In the genomic region with DNA sequence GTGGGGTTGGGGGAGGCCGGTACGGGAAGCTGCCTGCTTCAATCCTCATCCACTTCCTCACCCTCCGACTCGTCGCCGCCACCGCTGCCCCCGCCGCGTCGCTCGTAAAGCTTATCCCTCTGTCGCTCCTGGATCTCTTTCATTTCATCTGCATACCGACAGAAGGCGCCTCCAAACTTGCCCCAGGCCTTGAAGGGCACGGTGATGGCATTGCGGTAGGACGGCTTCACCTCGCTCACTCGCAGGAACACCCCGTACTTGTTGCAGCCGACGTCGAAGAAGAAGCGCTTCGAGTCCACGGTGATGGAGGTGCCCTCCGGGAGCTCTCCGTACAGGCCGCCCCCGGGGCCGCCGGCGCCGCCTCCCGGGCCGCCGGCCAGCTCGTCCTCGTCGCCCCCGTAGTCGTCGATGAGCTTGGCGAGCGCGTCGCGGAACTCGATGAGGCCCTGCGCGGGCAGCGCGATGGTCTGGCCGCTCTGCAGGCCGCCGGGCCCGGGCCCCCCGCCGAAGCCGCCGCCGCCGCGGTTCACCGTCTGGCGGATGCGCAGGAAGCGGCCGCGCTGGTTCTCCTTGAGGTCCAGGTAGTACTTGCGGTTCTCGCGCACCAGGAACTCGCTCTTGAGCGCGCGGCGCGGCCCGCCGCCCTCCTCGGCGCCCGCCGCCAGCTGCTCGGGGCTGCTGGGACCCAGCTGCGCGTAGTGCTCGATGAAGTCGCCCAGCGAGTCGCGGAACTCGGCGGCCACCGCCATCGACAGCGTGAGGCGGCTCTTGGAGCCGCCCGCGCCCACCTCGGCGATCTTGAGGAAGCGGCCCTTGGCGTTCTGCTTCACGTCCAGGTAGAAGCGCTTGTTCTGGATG, we compare ENCODE assay signal across 8 mouse cellular contexts. TPM values are rescaled to one million over a fixed set of nuclear protein-coding genes. Genes with fewer than 3 reads are reported as not detected.
DNase-seq lines count a peak whose midpoint lies in the region; ATAC-seq and TF ChIP-seq lines count a peak whose summit lies in the region.

No protein-coding gene starts in this region.

- H3K27me3 ChIP-seq in CH12.LX (replicated peaks): no peaks in the 10 kb centered on the region
- H3K27me3 ChIP-seq in forebrain, embryonic 13.5 days: no peaks in the 10 kb centered on the region
- H3K27me3 ChIP-seq in heart, embryonic 16.5 days (ENCODE audit: control insufficient read depth, insufficient read depth, low read length): no peaks in the 10 kb centered on the region
- H3K27me3 ChIP-seq in neural tube, embryonic 13.5 days: no peaks in the 10 kb centered on the region

- H3K79me2 ChIP-seq in CH12.LX (replicated peaks; ENCODE audit: control insufficient read depth, extremely low read depth, insufficient read depth, poor library complexity, severe bottlenecking): peaks cover 53% of the 10 kb centered on the region

- H3K27ac ChIP-seq in CH12.LX (ENCODE audit: insufficient read depth, low read depth): peak overlapping the region; percentile 81
- H3K27ac ChIP-seq in brown adipose tissue, adult 24 weeks (replicated peaks; ENCODE audit: low read depth, low read length): peak overlapping the region; percentile 89
- H3K27ac ChIP-seq in forebrain, embryonic 13.5 days: peak overlapping the region; percentile 97
- H3K27ac ChIP-seq in heart, embryonic 16.5 days (ENCODE audit: low read length): peak overlapping the region; percentile 98
- peak overlapping the region; percentile 96 for H3K27ac ChIP-seq in neural tube, embryonic 13.5 days (replicated peaks)

- DNase-seq in CH12.LX (ENCODE audit: extremely low read depth): peak; percentile 54
- DNase-seq in kidney, postnatal 14 days: peak; percentile 66
- peak; percentile 53 to 61 for DNase-seq in lung, adult 18-20 months
- peak; percentile 21 for DNase-seq in telencephalon, adult 2 months (ENCODE audit: low read depth, low spot score)

- no peak for TF ChIP-seq EP300 in CH12.LX (IDR thresholded peaks at IDR 0.05; ENCODE audit: low read length)

- under 1% methylated on average over 98 of the region's 109 CpGs for WGBS in forebrain, embryonic 13.5 days
- under 1% methylated on average over 109 of the region's 109 CpGs for WGBS in heart, embryonic 16.5 days
- WGBS in neural tube, embryonic 13.5 days: under 1% methylated on average over 109 of the region's 109 CpGs

- dilution Hi-C loops in CH12.LX (cut with MboI; ENCODE audit: extremely low pct_ligation_motif_present, extremely low pct_unique_long_range_greater_than_20kb, low sequenced_read_pairs): no loop called here

- TF ChIP-seq RAD21 in CH12.LX (IDR thresholded peaks at IDR 0.05; ENCODE audit: low read depth, low read length): no peak

- no peak for TF ChIP-seq POLR2A in CH12.LX (IDR thresholded peaks at IDR 0.05; ENCODE audit: low read depth, low read length)

- H3K9ac ChIP-seq in CH12.LX (ENCODE audit: insufficient read depth, low read depth): peak overlapping the region; percentile 97
- H3K9ac ChIP-seq in forebrain, embryonic 13.5 days: peak overlapping the region; percentile 97
- H3K9ac ChIP-seq in heart, embryonic 16.5 days (ENCODE audit: low read length): peak overlapping the region; percentile 98
- H3K9ac ChIP-seq in neural tube, embryonic 13.5 days: peak overlapping the region; percentile 98

- H3K4me3 ChIP-seq in CH12.LX (replicated peaks in 1 of 3; ENCODE audit: low read depth in 2 of 3, low read length in 2 of 3, poor library complexity in 1 of 3): peak overlapping the region; percentile 66 to 97 (median 76)
- peak overlapping the region; percentile 98 for H3K4me3 ChIP-seq in brown adipose tissue, adult 24 weeks (ENCODE audit: insufficient read depth, low read depth, low read length)
- H3K4me3 ChIP-seq in forebrain, embryonic 13.5 days: peak overlapping the region; percentile 99
- peak overlapping the region; percentile 97 for H3K4me3 ChIP-seq in heart, embryonic 16.5 days (ENCODE audit: low read length)
- H3K4me3 ChIP-seq in neural tube, embryonic 13.5 days: peak overlapping the region; percentile 99

- peaks cover 3 to 23% of the 10 kb centered on the region in 2 experiments; a peak in 3 of 4 replicates for H3K4me1 ChIP-seq in CH12.LX (ENCODE audit: control insufficient read depth in 1 of 2, insufficient read depth in 2 of 2)
- peaks cover 12% of the 10 kb centered on the region; the same call in 1 of the 2 replicates for H3K4me1 ChIP-seq in brown adipose tissue, adult 24 weeks (ENCODE audit: control insufficient read depth, insufficient read depth, insufficient read length, low read length)
- peaks cover 43% of the 10 kb centered on the region for H3K4me1 ChIP-seq in forebrain, embryonic 13.5 days
- H3K4me1 ChIP-seq in heart, embryonic 16.5 days (ENCODE audit: control insufficient read depth, insufficient read depth, low read length): peaks cover 27% of the 10 kb centered on the region
- peaks cover 43% of the 10 kb centered on the region for H3K4me1 ChIP-seq in neural tube, embryonic 13.5 days (replicated peaks)

- no peak for TF ChIP-seq CTCF in CH12.LX (conservative IDR thresholded peaks at IDR 0.05 in 1 of 2, IDR thresholded peaks at IDR 0.05 in 1 of 2; ENCODE audit: low read depth in 2 of 2, low read length in 2 of 2)

- in situ Hi-C loops in CH12.LX (cut with MboI; ENCODE audit: low pct_ligation_motif_present, low pct_unique_long_range_greater_than_20kb, low sequenced_read_pairs): loop anchor here (25.0 kb wide), 1 partner anchor 287 kb away; no protein-coding TSS in a partner anchor

- ATAC-seq in forebrain, embryonic 13.5 days: peak; percentile 17; the same call in 1 of the 2 replicates
- peak; percentile 37 for ATAC-seq in heart, embryonic 16.5 days (replicated peaks; ENCODE audit: extremely low read depth, insufficient read depth, low FRiP score)
- ATAC-seq in neural tube, embryonic 13.5 days (ENCODE audit: low read depth): peak; percentile 21

- H3K36me3 ChIP-seq in CH12.LX (replicated peaks in 1 of 2; ENCODE audit: control insufficient read depth in 1 of 2, insufficient read depth in 1 of 2, low read length in 1 of 2): peaks cover 8 to 34% of the 10 kb centered on the region in 2 experiments
- H3K36me3 ChIP-seq in forebrain, embryonic 13.5 days (ENCODE audit: poor library complexity, severe bottlenecking): peaks cover 6% of the 10 kb centered on the region; the same call in 1 of the 2 replicates
- H3K36me3 ChIP-seq in heart, embryonic 16.5 days (ENCODE audit: control insufficient read depth, insufficient read depth): no peaks in the 10 kb centered on the region
- H3K36me3 ChIP-seq in neural tube, embryonic 13.5 days: no peaks in the 10 kb centered on the region

- peak overlapping the region; percentile 100 for H3K4me2 ChIP-seq in CH12.LX (ENCODE audit: insufficient read depth, low read depth, poor library complexity, severe bottlenecking)
- peak overlapping the region; percentile 93 for H3K4me2 ChIP-seq in forebrain, embryonic 13.5 days
- peak overlapping the region; percentile 75 for H3K4me2 ChIP-seq in heart, embryonic 16.5 days (ENCODE audit: low read depth, low read length)
- peak overlapping the region; percentile 97 for H3K4me2 ChIP-seq in neural tube, embryonic 13.5 days

- H3K9me3 ChIP-seq in CH12.LX (replicated peaks; ENCODE audit: low read length): no peaks in the 10 kb centered on the region
- H3K9me3 ChIP-seq in forebrain, embryonic 13.5 days (replicated peaks): no peaks in the 10 kb centered on the region
- no peaks in the 10 kb centered on the region for H3K9me3 ChIP-seq in heart, embryonic 16.5 days (replicated peaks; ENCODE audit: control insufficient read depth, low read length)
- no peaks in the 10 kb centered on the region for H3K9me3 ChIP-seq in neural tube, embryonic 13.5 days

TF ChIP-seq in CH12.LX, 34 proteins besides CTCF, POLR2A, EP300 and RAD21 (continues in another document):
- TF ChIP-seq JUN (IDR thresholded peaks at IDR 0.05; ENCODE audit: insufficient read depth, low read depth, low read length) (no peak), MAZ (IDR thresholded peaks at IDR 0.05; ENCODE audit: low read depth, low read length) (no peak)

RNA-seq across cellular contexts. Expression of a gene that starts 0.6 kb away (rescaled TPM):
- 19.3 and 29.7 TPM in 2 replicates for total RNA-seq in CH12.LX (2012; rRNA removed)
- total RNA-seq in CH12.LX (2014; rRNA removed): 45.2 and 50.5 TPM in 2 replicates
- 35.0 and 42.4 TPM in 2 replicates for polyA plus RNA-seq in CH12.LX (2012; ENCODE audit: insufficient read length, low read depth)
- 25.2 and 39.9 TPM in 2 replicates for polyA plus RNA-seq in brown adipose tissue, adult 24 weeks (2012; ENCODE audit: insufficient read depth, insufficient read length, missing spikeins)
- polyA plus RNA-seq in forebrain, embryonic 13.5 days (2015; fragmentation: Nextera tagmentation; extraction: Ambion mirVana): 13.9 and 14.8 TPM in 2 replicates
- polyA plus RNA-seq in heart, embryonic 16.5 days (2015; fragmentation: Nextera tagmentation; extraction: Ambion mirVana): 22.1 and 24.2 TPM in 2 replicates
- polyA plus RNA-seq in neural tube, embryonic 13.5 days (2015; fragmentation: Nextera tagmentation; extraction: Ambion mirVana): 12.5 and 14.1 TPM in 2 replicates

RNA-seq across cellular contexts. Expression of a gene that starts 30.9 kb away (rescaled TPM):
- total RNA-seq in CH12.LX (2012; rRNA removed) (51.4 and 73.2 TPM in 2 replicates), CH12.LX (2014; rRNA removed) (37.8 and 46.6 TPM in 2 replicates)
- polyA plus RNA-seq in CH12.LX (2012; ENCODE audit: insufficient read length, low read depth): 63.7 and 67.6 TPM in 2 replicates
- 54.3 and 66.3 TPM in 2 replicates for polyA plus RNA-seq in brown adipose tissue, adult 24 weeks (2012; ENCODE audit: insufficient read depth, insufficient read length, missing spikeins)
- 942 and 1,061 TPM in 2 replicates for polyA plus RNA-seq in forebrain, embryonic 13.5 days (2015; fragmentation: Nextera tagmentation; extraction: Ambion mirVana)
- polyA plus RNA-seq in heart, embryonic 16.5 days (2015; fragmentation: Nextera tagmentation; extraction: Ambion mirVana): 327 and 358 TPM in 2 replicates
- 342 and 380 TPM in 2 replicates for polyA plus RNA-seq in neural tube, embryonic 13.5 days (2015; fragmentation: Nextera tagmentation; extraction: Ambion mirVana)

RNA-seq across cellular contexts. Expression of a gene that starts 45.7 kb away (rescaled TPM):
- 279 and 335 TPM in 2 replicates for total RNA-seq in CH12.LX (2012; rRNA removed)
- 265 and 268 TPM in 2 replicates for total RNA-seq in CH12.LX (2014; rRNA removed)
- 279 and 284 TPM in 2 replicates for polyA plus RNA-seq in CH12.LX (2012; ENCODE audit: insufficient read length, low read depth)
- 0.71 and 2.9 TPM in 2 replicates for polyA plus RNA-seq in brown adipose tissue, adult 24 weeks (2012; ENCODE audit: insufficient read depth, insufficient read length, missing spikeins)
- 0.17 and 0.21 TPM in 2 replicates for polyA plus RNA-seq in forebrain, embryonic 13.5 days (2015; fragmentation: Nextera tagmentation; extraction: Ambion mirVana)
- 3.4 and 6.8 TPM in 2 replicates for polyA plus RNA-seq in heart, embryonic 16.5 days (2015; fragmentation: Nextera tagmentation; extraction: Ambion mirVana)
- 0.52 TPM in 2 replicates for polyA plus RNA-seq in neural tube, embryonic 13.5 days (2015; fragmentation: Nextera tagmentation; extraction: Ambion mirVana)

RNA-seq across cellular contexts. Expression of a gene that starts 59.9 kb away (rescaled TPM):
- total RNA-seq in CH12.LX (2012; rRNA removed): 8,867 and 10,240 TPM in 2 replicates
- 9,428 and 9,904 TPM in 2 replicates for total RNA-seq in CH12.LX (2014; rRNA removed)
- polyA plus RNA-seq in CH12.LX (2012; ENCODE audit: insufficient read length, low read depth): 5,045 and 5,764 TPM in 2 replicates
- polyA plus RNA-seq in brown adipose tissue, adult 24 weeks (2012; ENCODE audit: insufficient read depth, insufficient read length, missing spikeins): 1,997 and 2,277 TPM in 2 replicates
- 4,373 and 4,619 TPM in 2 replicates for polyA plus RNA-seq in forebrain, embryonic 13.5 days (2015; fragmentation: Nextera tagmentation; extraction: Ambion mirVana)
- 3,856 and 4,038 TPM in 2 replicates for polyA plus RNA-seq in heart, embryonic 16.5 days (2015; fragmentation: Nextera tagmentation; extraction: Ambion mirVana)
- polyA plus RNA-seq in neural tube, embryonic 13.5 days (2015; fragmentation: Nextera tagmentation; extraction: Ambion mirVana): 4,471 and 4,554 TPM in 2 replicates

Comparison
In these comparisons a context has a peak if more than half of its experiments do, and no peak if none do; other contexts are left out.
1. Peak in every context shown above with its lines: DNase-seq, ATAC-seq, H3K4me3 ChIP-seq and H3K27ac ChIP-seq.
2. RNA of a gene that starts 45.7 kb away (polyA plus RNA-seq): 279 to 284 TPM in CH12.LX; 3.4 to 6.8 TPM in heart, embryonic 16.5 days, 0.71 to 2.9 TPM in brown adipose tissue, adult 24 weeks, 0.52 TPM in neural tube, embryonic 13.5 days and 0.17 to 0.21 TPM in forebrain, embryonic 13.5 days; every median in the first group is over 10 times any median in the second.